Mouse (Mus musculus) right cerebral cortex, adult 18-20 months (tissue): Measurements from ENCODE around the gene Klk1b27.
"Not testable (repeated sequence)": the region's sequence is repeated elsewhere in the genome, so short reads cannot be mapped to it uniquely, and the experiment has no call there.

Source experiments
- DNase-seq: peaks from one replicate; pipeline ENCODE4 v3.0.0; 2022; ENCODE audit warnings: mixed read lengths

Gene Klk1b27

DNA sequence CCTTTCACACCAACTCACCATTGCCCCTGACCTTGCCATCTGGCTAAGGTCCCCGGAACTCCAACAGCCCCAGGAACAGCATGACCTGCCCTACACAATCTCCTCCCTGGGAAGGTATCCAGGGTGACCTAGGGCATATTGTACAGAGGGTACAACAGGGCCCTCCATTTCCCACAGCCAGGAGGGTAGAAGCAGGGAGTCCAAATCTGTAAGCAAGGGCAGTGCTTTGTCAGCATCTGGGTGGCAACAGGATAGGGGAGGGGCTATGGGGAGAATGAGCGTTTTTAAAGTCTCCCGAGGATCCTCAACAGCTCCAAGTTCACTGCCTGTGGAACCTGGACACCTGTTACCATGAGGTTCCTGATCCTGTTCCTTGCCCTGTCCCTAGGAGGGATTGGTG lies at the start of gene Klk1b27:
Klk1b27 (plus strand) TSS at position 301 of the 400 bp plus-strand sequence.
- DNase-seq = not testable (repeated sequence)

DNA sequence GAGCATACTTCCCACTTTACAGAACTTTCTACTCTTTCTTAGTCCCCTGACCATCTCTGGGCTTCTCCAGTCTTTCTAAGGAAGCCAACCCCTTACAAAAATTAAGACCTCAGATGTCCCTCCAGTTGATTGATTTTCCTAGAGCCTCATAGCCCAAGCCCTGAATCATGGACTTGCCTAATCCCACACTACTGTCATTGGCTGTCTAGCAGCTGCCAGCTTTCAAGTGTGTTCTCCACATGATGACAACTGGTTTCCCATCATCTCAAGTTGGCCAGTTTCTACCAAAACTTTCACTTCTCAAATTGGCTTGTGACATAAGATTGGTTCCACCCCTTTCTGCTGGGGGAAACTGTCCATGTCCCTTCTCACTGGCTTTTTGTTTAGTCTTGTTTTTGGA lies 47.2 kb upstream of the Klk1b27 start:
- no peak for DNase-seq

DNA sequence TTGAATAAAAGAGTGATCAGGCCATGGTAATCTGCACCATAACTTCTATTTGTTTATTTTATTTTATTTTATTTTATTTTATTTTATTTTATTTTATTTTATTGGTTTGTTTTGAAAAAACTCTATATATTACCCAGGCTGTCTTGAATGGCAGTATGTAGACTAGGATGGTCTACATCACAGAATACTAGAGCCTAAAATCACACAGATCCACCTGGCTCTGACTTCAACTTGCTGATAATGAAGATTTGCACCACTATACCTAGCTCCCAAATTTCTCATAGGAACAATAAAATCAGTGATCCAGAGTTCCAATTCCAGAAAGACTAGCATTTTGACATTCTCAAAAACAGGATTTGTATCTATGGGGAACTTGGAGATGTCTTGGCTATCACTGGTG lies 40.2 kb upstream of the Klk1b27 start, which contains the start of gene Klk1b26:
Klk1b26 (plus strand) TSS at position 301 of the 400 bp plus-strand sequence.
- DNase-seq = not testable (repeated sequence)

DNA sequence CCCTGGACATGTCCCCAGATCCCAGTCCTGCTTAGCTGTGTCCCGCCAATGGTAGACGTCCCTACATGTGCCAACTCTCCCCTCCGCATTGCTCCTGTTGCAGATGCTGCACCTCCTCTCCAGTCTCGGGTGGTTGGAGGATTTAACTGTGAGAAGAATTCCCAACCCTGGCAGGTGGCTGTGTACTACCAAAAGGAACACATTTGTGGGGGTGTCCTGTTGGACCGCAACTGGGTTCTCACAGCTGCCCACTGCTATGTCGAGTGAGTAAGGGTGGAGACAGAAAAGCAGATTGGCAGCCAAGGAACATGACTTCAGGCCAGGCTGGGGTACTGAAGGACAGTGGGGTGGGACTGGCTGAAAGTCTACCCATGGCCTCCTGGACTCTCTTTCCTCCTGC lies 37.4 kb upstream of the Klk1b27 start:
- DNase-seq = peak; percentile 36

DNA sequence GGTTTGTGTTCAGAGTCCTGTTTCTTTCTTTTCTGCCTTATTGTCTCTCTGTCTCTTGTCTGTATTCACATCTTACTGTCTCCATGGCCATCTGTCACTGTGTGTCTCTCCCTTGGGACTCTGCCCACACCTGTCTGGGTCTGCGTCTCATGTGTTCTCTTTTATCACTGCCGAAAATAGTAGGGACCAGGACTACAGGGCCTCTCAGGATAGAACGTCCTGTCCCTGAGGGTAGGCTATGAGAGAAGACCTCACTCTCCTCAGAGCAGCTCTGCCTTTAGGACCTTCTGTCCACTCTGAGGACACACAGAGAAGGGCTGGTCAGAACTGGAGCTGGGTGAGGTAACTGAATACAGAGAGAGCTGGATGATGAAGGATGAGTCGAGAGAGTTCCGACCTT lies 37.0 kb upstream of the Klk1b27 start:
- peak; percentile 7 for DNase-seq

DNA sequence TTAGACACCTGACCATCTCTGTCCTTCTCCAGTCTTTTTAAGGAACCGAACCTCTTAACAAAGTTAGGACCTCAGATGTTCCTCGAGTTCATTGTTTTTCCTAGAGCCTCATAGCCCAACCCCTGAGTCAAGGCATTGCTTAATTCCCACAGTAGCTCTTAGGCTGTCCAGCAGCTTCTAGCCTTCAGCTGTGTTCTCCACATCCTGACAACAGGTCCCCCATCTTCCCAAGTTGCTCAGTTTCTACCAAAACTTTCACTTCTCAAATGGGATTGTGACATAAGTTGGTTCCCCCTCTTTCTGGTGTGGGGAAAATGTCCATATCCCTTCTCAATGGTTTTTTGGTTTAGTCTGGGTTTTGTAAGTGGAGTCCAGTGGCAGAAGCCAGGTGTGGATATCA lies 20.0 kb downstream of the Klk1b27 start:
- no peak for DNase-seq

DNA sequence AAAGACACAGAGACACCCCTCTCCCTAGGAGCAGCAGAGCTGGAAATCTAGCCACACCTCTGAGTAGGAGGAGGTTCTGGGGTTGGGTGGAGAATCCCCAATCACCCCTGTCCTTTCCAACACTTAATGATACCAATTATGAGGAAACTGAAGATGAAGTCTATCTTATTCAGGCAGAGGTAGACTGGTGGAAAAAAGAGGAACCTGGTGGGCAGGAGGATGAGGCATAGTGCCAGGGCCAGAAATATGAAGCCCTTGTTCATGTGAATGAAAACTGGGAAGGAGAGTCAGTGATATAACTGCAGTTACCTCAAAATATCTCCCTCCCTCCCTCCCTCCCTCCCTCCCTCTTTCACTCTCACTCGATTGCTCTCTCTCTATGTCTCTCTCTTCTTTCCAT lies 25.6 kb downstream of the Klk1b27 start:
- no peak for DNase-seq

DNA sequence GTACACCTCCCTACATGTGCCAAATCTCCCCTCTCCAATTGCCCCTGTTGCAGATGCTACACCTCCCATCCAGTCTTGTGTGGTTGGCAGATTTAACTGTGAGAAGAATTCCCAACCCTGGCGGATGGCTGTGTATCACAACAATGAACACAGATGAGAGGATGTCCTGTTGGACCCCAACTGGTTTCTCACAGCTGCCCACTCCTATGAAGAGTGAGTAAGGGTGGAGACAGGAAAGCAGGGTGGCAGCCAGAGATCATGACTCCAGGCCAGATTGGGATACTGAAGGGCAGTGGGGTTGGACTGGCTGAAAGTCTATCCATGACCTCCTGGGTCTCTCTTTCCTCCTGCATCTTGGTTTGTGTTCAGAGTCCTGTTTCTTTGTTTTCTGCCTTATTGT lies 44.0 kb downstream of the Klk1b27 start:
- no peak for DNase-seq

DNA sequence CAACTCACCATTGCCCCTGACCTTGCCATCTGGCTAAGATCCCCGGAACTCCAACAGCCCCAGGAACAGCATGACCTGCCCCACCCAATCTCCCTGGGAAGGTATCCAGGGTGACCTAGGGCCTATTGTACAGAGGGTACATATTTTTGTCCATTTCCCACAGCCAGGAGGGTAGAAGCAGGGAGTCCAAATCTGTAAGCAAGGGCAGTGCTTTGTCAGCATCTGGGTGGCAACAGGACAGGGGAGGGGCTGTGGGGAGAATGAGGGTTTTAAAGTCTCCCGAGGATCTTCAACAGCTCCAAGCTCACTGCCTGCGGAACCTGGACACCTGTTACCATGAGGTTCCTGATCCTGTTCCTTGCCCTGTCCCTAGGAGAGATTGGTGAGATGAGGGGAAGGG lies 49.9 kb downstream of the Klk1b27 start, which contains the start of gene Klk1b21:
Klk1b21 (plus strand) TSS at position 301 of the 400 bp plus-strand sequence.
- not testable (repeated sequence) for DNase-seq
